Mouse (Mus musculus) c-Kit-positive CD71-positive TER-119-positive erythroid progenitor cells, embryonic 14.5 days (primary cell): ENCODE data around the gene Slc25a54.

Experiments used
- DNase-seq: peaks from one replicate; pipeline ENCODE4 v3.0.0-alpha.2; 2013; ENCODE audit warnings: low spot score

The Slc25a54 gene

GRCm38 (mm10) chr3:109080169-109080568, at the start of gene Slc25a54:
Gene Slc25a54 (plus strand): TSS chr3:109080469.
- no peak for DNase-seq

- DNase-seq = no peak
Measured at GRCm38 (mm10) chr3:109030817-109031216, 49.5 kb upstream of the Slc25a54 start.

- no peak for DNase-seq
Measured at GRCm38 (mm10) chr3:109031626-109032025, 48.6 kb upstream of the Slc25a54 start.

GRCm38 (mm10) chr3:109032306-109032705, 48.0 kb upstream of the Slc25a54 start:
- no peak for DNase-seq

GRCm38 (mm10) chr3:109034411-109034810, 45.9 kb upstream of the Slc25a54 start:
- DNase-seq = no peak

GRCm38 (mm10) chr3:109040908-109041307, 39.4 kb upstream of the Slc25a54 start:
- no peak for DNase-seq

- no peak for DNase-seq
Measured at GRCm38 (mm10) chr3:109043395-109043794, 36.9 kb upstream of the Slc25a54 start.

- no peak for DNase-seq
Measured at GRCm38 (mm10) chr3:109046428-109046827, 33.8 kb upstream of the Slc25a54 start.

GRCm38 (mm10) chr3:109047707-109048283, 32.5 kb upstream of the Slc25a54 start:
- no peak for DNase-seq

- no peak for DNase-seq
Measured at GRCm38 (mm10) chr3:109051056-109051945, 29.0 kb upstream of the Slc25a54 start.

GRCm38 (mm10) chr3:109051946-109052331, 28.3 kb upstream of the Slc25a54 start:
- no peak for DNase-seq

GRCm38 (mm10) chr3:109059903-109060302, 20.4 kb upstream of the Slc25a54 start:
- DNase-seq = no peak

GRCm38 (mm10) chr3:109062391-109062790, 17.9 kb upstream of the Slc25a54 start:
- DNase-seq = no peak

GRCm38 (mm10) chr3:109062989-109063388, 17.3 kb upstream of the Slc25a54 start:
- peak; percentile 57 for DNase-seq

GRCm38 (mm10) chr3:109084418-109084817, 4.1 kb downstream of the Slc25a54 start:
- no peak for DNase-seq

- DNase-seq = no peak
Measured at GRCm38 (mm10) chr3:109088460-109088859, 8.2 kb downstream of the Slc25a54 start.

GRCm38 (mm10) chr3:109104702-109105101, 24.4 kb downstream of the Slc25a54 start:
- DNase-seq = no peak

- DNase-seq = no peak
Measured at GRCm38 (mm10) chr3:109117136-109117535, 36.9 kb downstream of the Slc25a54 start.

GRCm38 (mm10) chr3:109119562-109119961, 39.3 kb downstream of the Slc25a54 start:
- no peak for DNase-seq

- no peak for DNase-seq
Measured at GRCm38 (mm10) chr3:109119973-109120372, 39.7 kb downstream of the Slc25a54 start.

GRCm38 (mm10) chr3:109122641-109123530, 42.6 kb downstream of the Slc25a54 start, which contains the start of gene Slc25a24:
Gene Slc25a24 (plus strand): TSS chr3:109123149.
- DNase-seq = no peak

GRCm38 (mm10) chr3:109123531-109123981, 43.3 kb downstream of the Slc25a54 start:
- DNase-seq = no peak
